Mouse (Mus musculus) testis, adult 2 months (tissue): ENCODE results near the gene Nav3.

Source experiments
- CTCF ChIP-seq: fragments of 200-500 bp; IDR thresholded peaks from 2 replicates; pipeline ENCODE4 v1.5.1; 2012; ENCODE audit warnings: low read depth, mild to moderate bottlenecking, inconsistent platforms, low read length, moderate library complexity; ENCODE audit not compliant: control insufficient read depth, insufficient read depth, insufficient replicate concordance
- POLR2A ChIP-seq: fragments of 200-500 bp; IDR thresholded peaks from 2 replicates; pipeline ENCODE4 v1.6.1; 2012; ENCODE audit warnings: low read depth, mild to moderate bottlenecking, inconsistent platforms, low read length, moderate library complexity; ENCODE audit not compliant: control insufficient read depth

DNA sequence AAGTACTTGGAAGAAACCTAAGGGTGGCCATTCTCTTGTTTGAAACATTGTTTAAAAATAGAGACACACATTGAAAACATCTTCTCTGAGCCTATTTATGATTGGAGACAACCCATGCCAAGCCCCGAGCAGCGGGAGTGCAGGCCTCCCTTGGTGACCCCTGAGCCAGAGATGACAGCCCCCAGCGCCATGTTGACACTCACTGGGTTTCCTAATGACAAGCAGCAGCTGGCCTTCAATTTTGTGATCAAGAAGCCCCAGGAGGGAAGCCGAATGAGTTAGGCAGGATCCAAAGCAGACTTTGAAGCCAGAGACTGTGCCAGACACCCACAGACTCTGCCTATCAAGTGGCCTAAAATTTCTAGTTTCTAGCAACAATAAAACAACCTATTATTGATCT is 263.1 kb downstream of the Nav3 start:
- no peak for TF ChIP-seq POLR2A
- TF ChIP-seq CTCF: no peak
